Mouse (Mus musculus) spleen, adult 2 months (tissue): ENCODE measurements at regions not wholly inside any gene's neighbourhood (a gene's known extent, or its start where the extent isn't known, plus 50 kb on each side); places are given as distances from the start of the nearest gene placed in this dataset.

ENCODE experiments used
- CTCF ChIP-seq: fragments of 200-500 bp; IDR thresholded peaks from 2 replicates; pipeline ENCODE4 v1.5.1; 2011; ENCODE audit warnings: mild to moderate bottlenecking, inconsistent platforms; ENCODE audit not compliant: insufficient read depth, insufficient read length, insufficient replicate concordance; ENCODE audit errors: extremely low read depth
- POLR2A ChIP-seq: fragments of 200-500 bp; IDR thresholded peaks from 2 replicates; pipeline ENCODE4 v1.6.1; 2011; ENCODE audit warnings: low read depth, low read length, inconsistent platforms

DNA sequence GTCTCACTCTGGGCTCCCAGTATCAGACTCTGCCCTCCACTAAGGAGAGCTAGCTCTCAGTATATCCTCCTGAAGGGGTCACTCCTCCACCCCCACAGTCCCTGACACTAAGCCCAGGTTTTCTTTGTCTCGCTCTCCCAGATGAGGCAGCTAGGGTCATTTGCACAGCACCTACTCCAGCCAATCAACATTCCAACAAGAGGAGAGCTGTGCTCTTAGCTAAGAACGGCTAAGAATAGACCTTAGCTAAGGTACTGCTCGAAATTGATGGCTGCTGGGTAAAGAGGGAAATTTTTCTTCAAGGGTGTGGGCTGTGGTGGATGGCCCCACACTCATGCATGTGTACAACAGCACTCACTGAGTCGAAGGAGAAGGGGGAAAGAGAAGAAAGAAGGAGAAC lies 86.3 kb upstream of the Nt5e start:
- TF ChIP-seq CTCF (no peak), POLR2A (no peak)
